Mouse (Mus musculus) spleen, embryonic (tissue): Measurements from ENCODE around the gene Fam78a.

Source experiments
- CTCF ChIA-PET: fragments of 350-600 bp; sonication (Branson Sonifier 250); formaldehyde crosslinking; loops from one replicate; lab custom pipeline; 2022; lab: Charles Lee

Gene Fam78a

DNA sequence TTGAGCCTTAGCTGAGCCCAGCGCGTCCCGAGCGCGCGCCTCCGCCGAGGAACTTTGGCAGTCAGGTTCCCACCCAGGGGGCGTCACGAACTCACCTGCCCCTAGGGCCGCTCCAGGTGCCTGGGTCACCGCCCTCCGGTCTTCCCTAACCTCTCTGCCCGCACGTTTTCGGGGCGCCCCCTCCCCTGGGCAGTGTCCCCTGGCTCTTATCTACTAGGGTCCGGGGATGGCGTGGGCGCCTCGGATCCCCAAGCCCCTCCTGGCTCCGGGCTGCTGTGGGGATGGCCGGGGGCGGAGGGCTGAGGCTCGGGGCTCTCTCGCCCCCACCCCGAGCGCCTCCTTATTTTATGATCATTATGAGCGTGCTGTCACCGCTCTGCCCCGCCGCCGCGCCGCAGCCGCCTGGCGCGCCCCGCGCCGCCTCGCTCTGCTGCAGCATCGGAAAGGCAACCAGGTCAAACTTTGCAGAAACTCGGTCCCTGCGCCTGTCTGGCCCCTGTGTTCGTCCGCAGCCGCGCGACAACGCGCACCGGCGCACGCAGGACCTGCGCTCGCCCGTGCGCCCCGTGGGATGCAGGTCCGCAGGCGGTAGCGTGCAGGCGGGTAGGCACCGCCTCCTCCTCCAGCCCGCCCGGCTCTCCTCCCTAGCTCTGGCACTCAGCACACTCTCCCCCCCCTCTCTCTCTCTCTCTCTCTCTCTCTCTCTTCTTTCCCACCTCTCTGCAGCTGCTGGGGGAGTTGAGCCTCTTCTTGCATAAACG, at the start of gene Fam78a:
Gene Fam78a, minus strand, starts transcription at position 747 of the 761 bp plus-strand sequence.
- CTCF ChIA-PET, result interaction anchor here (0.7 kb wide), 1 partner anchor 20 kb away, joined by 4 read pairs; no protein-coding TSS in a partner anchor

DNA sequence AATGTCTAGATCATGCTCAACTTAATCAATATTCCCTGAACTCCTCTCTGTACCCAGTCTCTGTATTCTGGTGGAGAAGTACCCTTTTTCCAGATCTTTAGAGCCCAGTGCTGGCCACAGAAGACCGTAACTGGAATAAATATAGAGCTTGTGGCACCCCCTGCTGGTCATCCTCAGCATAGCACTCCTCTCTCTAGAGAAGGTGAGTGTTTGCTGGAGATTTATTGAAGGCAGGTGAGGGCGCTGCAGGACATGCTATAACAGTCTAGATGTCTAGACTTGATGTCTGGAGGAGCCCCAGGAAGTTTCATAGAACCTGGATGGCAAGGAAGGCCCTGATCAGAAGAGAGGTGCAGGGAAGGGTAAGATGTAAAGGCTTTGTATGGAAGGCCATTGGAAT, 49.4 kb upstream of the Fam78a start:
- CTCF ChIA-PET, result interaction anchor here (0.6 to 1.2 kb wide), 3 partner anchors 13 to 838 kb away, joined by 3 to 5 read pairs (median 3); no protein-coding TSS in a partner anchor

DNA sequence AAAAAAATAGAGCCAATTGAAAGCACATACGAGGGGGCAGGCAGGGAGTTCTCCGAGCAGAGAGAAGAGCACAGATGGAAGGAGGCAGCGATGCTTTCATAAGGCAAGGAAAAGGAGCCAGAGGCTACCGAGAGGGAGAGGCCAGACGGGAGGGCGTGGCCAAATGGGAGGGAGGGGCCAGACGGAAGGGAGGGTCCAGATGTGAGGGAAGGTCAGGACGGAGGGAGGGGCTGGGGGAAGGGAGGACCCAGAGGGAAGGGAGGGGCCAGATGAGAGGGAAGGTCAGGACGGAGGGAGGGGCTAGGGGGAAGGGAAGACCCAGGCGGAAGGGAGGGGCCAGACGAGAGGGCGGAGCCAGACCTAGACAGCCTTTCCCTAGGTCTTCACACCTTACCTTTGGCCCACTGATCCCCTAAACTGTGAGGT, 47.9 kb upstream of the Fam78a start:
- CTCF ChIA-PET, result interaction anchor here (0.6 to 0.7 kb wide), 2 partner anchors 10 to 272 kb away, joined by 3 to 13 read pairs; no protein-coding TSS in a partner anchor

DNA sequence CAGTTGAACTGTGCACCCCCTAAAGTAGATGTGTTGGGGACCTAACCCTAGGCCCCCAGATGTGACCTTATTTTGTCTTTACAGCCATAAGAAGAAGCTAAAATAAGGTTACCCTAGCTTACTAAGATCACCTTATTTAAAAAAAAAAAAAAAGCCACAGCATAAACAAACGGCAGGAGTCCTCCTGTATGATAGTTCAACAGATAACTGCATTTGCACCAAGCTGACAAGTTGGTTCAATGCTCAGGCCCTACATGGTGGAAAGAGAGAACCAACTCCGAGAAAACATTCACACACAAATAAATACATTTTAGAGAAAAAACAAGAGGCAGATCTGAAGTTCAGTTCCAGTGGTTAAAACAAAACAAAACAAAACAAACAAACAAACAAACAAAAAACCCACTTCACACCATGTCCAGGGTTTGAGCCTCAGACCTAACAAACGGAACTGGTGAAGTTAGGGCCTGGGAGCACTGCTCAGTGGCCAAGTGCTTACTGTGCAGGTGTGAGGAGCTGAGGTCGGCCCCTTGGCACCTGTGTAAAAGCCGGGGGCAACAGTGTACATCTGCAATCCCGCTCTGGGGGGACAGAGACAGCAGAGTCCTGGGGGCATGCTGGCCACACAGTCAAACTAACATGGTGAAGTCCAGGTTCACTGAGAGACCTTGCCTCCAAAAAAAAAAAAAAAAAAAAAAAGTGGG, 47.4 kb upstream of the Fam78a start:
- CTCF ChIA-PET, result interaction anchor here (0.6 to 0.7 kb wide), 3 partner anchors 10 to 624 kb away, joined by 3 to 13 read pairs (median 12); no protein-coding TSS in a partner anchor

DNA sequence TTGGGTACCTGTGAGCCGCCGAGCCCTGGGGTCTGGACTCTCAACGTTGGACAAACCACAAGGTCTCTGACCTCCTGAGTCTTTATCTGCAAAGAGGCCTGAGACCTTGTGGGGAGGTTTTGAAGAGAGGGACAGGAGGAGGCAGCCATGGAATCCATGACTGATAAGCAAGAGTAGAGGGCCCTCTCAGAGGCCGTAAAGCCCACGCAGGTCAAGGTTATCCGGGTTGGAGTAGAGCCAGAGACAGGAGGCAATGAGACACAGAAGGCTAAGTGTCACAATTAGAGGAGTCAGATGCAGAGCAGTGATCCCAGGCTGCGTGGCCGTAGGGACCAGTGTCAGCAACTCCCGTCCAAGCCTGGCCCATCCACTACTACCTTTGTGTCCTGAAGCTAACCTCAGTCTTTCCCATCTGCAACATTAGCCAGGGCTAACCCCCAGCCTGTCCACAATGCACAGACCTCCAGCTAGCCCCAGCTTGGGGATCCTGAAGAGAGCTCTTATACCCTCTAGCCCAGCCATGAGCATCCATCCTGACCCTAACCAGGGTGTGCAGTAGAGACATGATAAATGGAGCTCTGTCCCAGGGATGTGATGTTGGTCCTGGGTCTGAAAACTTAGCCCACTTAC, 46.7 kb upstream of the Fam78a start:
- CTCF ChIA-PET, result interaction anchor here (0.7 to 1.4 kb wide), 2 partner anchors 10 to 32 kb away, joined by 3 to 7 read pairs; no protein-coding TSS in a partner anchor

DNA sequence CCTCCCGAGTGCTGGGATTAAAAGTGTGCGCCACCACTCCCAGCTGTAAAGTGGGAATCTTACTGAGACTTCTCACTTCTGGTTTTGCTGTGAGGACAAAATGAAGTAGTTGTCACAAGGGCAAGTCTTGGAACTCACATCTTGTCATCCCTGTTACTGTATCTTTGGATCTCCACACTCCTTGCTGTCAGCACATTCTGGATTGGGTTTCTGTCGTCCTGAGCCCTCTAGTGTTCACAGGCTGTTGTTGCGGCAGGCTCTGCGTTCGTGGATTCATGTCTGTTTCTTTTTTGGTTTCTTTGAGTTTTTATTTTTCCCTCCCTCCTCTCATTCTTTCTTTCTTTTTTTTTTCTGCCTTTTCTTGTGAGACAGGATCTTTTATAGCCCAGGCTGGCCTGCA, 45.8 kb upstream of the Fam78a start:
- CTCF ChIA-PET, result interaction anchor here (0.7 to 1.4 kb wide), 3 partner anchors 9 to 88 kb away, joined by 3 to 11 read pairs (median 3); no protein-coding TSS in a partner anchor

DNA sequence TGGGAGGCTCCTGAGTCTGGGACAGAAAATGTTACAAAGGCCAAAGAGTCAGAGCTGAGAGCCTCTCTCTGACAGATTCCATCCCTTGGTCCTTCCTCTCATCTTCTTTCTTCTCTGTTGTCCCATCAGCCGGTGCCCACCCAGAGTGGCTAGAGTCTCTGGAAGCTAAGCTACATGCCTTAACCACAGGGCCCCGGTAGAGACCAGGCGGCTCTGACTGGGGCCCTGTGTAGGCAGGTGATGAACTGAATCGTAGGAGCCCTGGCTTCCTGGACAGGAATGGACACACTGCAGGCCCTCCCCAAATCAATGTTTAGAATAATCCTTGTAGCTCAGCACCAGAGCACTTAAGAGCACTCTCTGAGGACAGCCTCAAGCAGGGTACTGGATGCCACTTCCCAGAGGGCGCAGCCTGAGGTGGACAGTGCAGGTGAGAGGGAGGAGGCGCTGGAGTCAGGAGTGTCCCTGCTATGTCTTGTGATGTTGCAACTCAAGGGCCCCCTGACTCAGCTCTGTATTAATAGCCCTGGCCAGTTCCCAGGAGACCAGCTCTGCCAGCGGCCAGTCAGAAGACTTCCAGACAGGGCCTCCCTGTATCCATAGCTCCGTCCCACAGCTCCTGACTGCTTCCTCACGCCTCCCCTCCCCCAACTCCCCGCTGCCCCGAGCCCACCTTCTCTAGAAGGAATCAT, 44.9 kb upstream of the Fam78a start:
- CTCF ChIA-PET, result interaction anchor here (0.5 to 1.4 kb wide), 4 partner anchors 8 to 104 kb away, joined by 3 to 31 read pairs (median 3); no protein-coding TSS in a partner anchor

DNA sequence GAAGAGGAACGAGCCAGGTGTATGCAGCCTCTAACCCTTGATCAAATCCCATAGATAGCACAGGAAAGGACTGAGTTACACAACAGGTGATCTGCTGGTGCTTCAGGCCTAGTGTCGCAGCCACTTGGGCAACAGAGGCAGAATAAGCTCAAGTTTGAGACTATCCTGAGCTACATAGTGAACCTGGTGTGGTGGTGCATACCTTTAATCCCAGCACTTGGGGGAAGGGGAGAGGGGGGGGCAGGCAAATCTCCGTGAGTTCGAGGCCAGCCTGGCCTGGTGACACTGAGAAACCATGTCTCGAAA, 43.8 kb upstream of the Fam78a start:
- CTCF ChIA-PET, result no interaction called here

DNA sequence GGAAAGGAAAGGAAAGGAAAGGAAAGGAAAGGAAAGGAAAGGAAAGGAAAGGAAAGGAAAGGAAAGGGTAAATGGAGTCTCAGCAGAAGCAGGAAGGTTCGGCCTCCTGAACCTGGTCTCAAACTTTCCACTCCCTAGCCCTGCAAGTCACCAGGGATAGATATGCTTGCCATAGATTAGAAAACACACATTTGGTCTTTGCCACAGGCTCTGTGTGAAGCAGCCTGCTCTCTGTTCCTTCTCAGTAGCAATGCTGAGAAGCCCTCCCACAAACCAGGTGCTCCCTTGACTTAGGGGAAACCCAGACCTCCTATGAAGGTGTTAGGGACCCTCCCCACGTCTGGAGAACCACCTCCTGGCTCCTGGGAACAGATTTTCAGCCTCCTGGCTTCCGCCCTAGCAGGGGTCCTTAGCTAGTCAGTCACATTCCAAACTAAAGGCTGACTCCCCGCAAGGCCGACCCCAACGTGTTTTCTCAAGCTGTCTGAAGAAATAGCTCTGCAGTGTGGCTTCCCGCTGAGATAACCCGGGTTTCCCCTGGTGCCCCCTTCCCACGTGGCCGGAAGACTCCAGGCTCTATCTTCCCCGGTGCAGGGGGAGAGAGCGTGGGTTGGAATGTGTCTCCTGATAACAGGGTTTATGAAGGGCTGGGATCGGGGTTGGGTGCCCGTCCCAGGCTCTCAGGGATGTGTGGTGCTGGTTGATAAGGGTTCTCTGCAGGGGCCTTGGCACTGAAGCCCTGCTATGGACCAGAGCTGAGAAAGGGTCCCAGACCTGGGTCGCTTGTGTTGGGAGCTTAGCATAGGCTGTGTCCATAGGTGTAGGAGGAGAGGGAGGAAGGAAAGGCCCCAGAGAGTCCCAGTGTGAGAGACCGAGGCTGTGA, 43.2 kb upstream of the Fam78a start:
- CTCF ChIA-PET, result no interaction called here

DNA sequence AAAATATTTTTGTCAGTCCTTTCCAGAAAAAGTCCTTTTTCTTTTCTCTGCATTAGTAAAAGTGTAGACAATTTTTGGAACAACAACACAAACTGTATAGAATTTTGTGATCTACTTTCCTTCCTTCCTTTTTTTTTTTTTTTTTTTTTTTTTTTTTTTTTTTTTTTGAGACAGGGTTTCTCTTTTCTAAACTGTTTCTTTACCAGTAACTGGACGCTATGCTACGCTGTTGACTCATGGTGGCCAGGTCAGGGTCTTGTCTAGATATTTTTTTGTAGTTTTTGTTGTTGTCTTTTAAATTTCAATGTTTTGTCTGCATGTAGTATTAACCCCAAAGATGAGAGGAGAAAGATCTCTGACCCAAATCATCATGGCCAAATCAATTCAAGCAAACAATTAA, 37.1 kb upstream of the Fam78a start:
- CTCF ChIA-PET, result interaction anchor here (1.3 kb wide), 1 partner anchor 9 kb away, joined by 3 read pairs; no protein-coding TSS in a partner anchor

DNA sequence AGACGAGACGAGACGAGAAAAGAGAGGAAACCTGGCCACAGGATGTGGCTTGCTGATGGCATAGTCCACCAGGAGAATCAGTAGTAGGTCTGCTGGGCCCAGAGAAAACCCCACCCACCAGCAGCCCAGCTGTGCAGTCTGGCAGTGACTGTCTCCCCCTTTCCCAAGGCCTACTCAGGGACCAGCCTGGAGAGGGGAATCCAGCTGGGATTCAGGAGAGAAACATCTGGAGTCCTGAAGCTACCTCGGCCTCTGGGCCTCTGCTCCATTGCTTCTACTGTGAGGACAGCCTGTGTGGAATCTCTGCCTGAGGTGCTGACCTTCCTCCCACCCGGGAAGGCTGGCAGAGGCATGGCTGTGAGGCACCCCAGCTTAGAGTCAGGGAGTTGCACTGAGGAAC, 36.5 kb upstream of the Fam78a start:
- CTCF ChIA-PET, result interaction anchor here (1.3 kb wide), 1 partner anchor 9 kb away, joined by 3 read pairs; no protein-coding TSS in a partner anchor

DNA sequence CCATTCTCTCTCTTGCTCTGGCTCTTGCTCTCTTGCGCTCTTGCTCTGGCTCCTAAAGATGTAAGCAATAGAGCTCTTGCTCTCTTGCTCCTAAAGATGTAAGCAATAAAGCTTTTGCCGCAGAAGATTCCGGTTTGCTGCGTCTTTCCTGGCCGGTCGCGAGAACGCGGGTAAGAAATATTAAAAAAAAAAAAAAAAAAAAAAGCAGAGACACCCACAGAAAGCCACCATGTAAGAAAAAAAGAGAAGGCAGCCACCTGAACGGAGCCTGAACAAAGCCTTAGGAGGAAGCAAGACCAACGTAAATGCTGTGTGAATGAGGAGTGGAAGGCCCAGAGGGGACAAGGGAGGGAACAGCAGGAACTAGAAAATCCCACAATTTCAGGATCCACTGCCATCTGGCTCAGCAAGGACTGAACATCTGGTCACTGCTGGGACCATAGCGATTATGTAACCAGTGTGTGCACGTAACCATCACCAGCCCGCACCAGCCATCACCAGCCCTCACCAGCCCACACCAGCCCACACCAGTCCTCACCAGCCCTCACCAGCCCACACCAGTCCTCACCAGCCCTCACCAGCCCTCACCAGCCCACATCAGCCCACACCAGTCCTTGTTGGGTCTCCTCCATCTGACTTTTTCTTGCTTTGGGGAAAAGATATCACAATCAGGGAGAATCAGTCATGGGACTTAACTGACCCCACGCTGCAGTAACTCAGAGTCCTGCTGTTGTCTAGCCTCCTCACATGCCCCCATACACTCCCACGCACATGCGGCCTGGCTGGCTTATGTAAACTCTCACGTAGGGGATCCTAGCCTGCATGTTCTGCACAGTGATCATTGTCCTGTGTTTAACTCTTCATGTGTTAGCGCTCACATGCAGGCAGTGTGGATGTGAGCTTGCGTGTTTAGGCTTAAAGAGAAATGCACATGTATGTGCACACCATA, 35.4 kb upstream of the Fam78a start:
- CTCF ChIA-PET, result interaction anchor here (0.6 to 0.7 kb wide), 2 partner anchors 9 to 333 kb away, joined by 3 to 8 read pairs; no protein-coding TSS in a partner anchor

DNA sequence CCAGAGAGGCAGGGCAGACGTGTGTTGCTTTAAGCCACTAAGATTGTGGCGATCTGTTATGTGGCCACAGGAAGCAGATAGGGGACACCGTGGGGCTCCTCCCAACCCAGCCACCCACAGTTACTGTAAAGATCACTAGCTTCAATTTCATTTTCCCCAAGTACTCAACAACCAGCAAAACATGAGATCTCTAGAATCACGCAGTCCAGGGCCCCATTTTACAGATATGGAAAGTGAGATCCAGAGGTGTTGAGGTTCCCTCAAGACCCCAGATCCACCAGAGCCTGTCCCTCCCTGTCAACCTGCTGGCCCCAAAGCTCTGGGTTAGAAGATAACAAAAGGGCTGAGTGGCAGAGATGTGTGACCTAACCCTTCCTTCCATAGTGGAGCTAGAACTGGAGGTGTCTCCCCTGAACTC, 31.2 kb upstream of the Fam78a start:
- CTCF ChIA-PET, result no interaction called here

DNA sequence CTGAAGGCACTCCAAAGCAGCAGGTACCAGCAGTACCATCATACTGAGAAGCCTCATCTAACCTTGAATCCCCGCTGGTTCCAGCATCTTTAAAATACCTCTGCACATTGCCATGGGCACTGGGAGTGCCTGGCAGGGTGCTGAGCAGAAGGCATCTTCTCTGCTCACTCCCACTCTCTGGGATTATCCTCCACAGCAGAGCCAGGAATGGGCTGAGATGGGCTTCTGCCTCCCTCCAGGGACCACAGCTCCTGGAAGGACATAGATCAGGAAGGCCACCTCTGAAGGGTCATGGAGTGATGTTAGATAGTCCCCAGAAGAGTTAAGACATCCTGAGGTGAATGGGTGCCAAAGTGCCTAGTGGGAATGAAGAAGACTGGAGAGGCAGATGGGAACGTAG, 27.9 kb upstream of the Fam78a start:
- CTCF ChIA-PET, result no interaction called here

DNA sequence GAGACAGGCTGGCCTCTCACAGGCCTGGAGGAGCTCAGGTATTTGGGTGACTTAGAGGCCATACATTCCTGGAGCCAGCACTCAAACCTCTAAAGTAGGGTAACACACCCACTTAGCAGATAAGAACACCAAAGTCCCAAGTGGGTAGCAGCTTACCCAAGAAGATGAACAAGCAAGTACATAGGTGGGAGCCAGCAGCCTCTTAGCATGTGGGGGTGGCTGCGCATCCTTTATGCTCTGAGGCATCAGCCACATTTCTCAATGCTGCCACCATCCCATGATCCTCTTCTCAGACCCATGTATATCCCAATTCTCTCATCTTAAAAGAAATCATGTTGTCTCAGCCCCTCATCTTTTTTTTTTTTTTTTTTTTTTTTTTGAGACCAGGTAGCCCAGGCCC, 26.6 kb upstream of the Fam78a start:
- CTCF ChIA-PET, result interaction anchor here (0.7 kb wide), 1 partner anchor 31 kb away, joined by 11 read pairs; no protein-coding TSS in a partner anchor

DNA sequence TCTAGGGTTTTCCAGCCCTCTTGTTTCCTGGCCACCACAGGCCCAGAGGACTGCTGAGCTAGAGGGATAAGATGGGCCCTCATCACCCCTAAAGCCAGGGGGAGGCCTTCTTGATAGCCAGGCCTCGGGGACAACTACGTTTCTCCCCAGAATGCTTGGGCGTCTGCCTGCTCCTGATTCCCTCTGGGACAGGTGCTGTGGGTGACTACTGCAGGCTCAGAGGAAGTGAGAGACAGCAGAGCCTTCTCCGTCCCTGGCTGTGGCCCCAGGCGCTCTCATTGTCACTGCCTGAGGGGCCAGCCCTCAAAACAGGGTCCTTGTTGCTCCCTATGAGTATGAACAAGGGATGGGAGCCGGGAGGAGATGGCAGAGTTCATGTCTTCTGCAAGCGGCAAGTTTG, 21.3 kb upstream of the Fam78a start:
- CTCF ChIA-PET, result interaction anchor here (0.5 kb wide), 1 partner anchor 12 kb away, joined by 3 read pairs; no protein-coding TSS in a partner anchor

DNA sequence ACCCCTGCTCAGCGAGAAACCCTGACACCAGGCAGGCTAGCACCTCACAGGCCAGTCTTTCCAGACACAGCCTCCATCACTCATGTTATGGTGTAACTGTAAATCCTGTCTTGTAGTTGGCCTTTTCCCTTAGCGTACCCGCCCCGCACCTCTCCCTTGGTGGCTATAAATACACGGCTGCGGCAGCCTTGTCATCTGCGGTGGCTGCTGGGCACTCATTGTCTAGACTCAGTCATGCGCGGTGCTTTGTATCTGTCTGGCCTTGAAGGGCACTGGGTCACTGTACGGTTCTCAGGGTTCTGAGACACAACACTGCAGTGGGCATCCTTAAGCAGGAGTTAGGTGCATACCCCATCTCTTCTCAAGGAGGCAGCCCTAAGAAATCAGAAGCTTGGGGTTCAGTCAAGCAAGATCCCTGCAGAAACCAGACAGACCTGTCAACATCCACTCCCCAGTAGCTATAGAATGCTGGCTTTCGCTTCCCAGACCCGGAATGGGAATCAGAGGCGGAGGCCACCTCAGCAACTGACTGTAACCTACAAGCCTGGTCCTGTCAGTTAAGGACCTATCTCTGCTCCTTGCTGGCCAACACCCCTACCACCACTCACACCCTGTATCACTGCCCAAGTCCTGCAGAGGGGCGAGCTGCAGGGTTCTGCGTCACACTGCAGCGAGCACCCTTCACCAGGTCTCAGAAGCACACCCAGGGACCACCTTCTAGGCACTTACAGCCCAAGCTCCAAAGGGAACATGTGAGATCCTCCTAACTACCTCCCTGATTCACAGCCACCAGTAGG, 20.7 kb upstream of the Fam78a start:
- CTCF ChIA-PET, result no interaction called here

DNA sequence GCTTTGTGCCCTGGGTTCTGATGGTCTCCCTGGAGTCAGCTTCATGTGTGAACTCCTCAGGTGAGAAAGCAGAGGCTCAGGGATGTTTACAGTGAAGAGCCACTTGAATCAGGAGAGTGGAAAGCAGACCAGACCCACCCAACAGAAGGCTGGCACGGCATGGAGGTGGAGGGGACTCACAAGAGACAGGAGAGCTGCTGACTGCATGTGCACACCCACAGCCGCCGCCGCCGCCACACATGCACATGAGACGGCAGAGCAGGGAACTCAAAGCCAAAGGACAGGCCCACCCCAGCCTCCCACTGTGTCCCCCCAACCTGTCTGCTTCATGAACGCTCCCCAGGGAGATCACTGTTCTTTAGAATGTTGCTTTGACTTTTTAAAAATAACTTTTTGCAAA, 19.5 kb upstream of the Fam78a start:
- CTCF ChIA-PET, result no interaction called here
